In genomic region chr7:134463380-134463779, GRCm38 (mm10) we compare ENCODE assay signal across 24 mouse cellular contexts.
"Had no signal": no experiment of that assay in that cellular context is flagged by ENCODE, and none has a peak within 500 bp of the region (broad histone marks: within the 10 kb centered on the region; RNA-seq: fewer than 3 reads in every experiment).

No protein-coding gene starts in this region.

- H3K27ac ChIP-seq: heart, embryonic 13.5 days; heart, embryonic 15.5 days; hindbrain, embryonic 10.5 days; hindbrain, embryonic 12.5 days; hindbrain, embryonic 13.5 days; hindbrain, embryonic 14.5 days; hindbrain, embryonic 15.5 days; hindbrain, postnatal 0 days; intestine, embryonic 15.5 days; kidney, embryonic 15.5 days; kidney, postnatal 0 days; layer of hippocampus, adult 2 months; left cerebral cortex, adult 2 months had no signal

- DNase-seq: kidney, adult 11 months; kidney, adult 18-20 months; kidney, adult 2 months; kidney, adult 8-10 months; kidney, adult 9 months; kidney, postnatal 14 days; kidney, postnatal 25 days; kidney, postnatal 36 days; layer of hippocampus, adult 9-11 months; layer of hippocampus, postnatal 36 days had no signal

- H3K27me3 ChIP-seq: heart, embryonic 12.5 days; heart, embryonic 13.5 days; heart, embryonic 15.5 days; hindbrain, embryonic 12.5 days; hindbrain, embryonic 13.5 days; hindbrain, embryonic 15.5 days; intestine, embryonic 15.5 days; kidney, embryonic 15.5 days had no signal

- H3K4me3 ChIP-seq: heart, embryonic 12.5 days; heart, embryonic 13.5 days; heart, embryonic 15.5 days; hindbrain, embryonic 10.5 days; hindbrain, embryonic 12.5 days; hindbrain, embryonic 13.5 days; hindbrain, embryonic 15.5 days; intestine, embryonic 15.5 days; kidney, embryonic 15.5 days; layer of hippocampus, adult 2 months; left cerebral cortex, adult 2 months had no signal

- H3K9me3 ChIP-seq: heart, embryonic 12.5 days; heart, embryonic 13.5 days; heart, embryonic 15.5 days; hindbrain, embryonic 10.5 days; hindbrain, embryonic 12.5 days; hindbrain, embryonic 13.5 days; hindbrain, embryonic 15.5 days; intestine, embryonic 15.5 days; kidney, embryonic 15.5 days had no signal

- H3K36me3 ChIP-seq: heart, embryonic 12.5 days; heart, embryonic 13.5 days; heart, embryonic 15.5 days; hindbrain, embryonic 10.5 days; hindbrain, embryonic 12.5 days; hindbrain, embryonic 13.5 days; hindbrain, embryonic 15.5 days; intestine, embryonic 15.5 days; kidney, embryonic 15.5 days had no signal

- H3K4me1 ChIP-seq: heart, embryonic 12.5 days; heart, embryonic 13.5 days; heart, embryonic 15.5 days; intestine, embryonic 15.5 days; kidney, embryonic 15.5 days had no signal
